Mouse (Mus musculus): Measurements from ENCODE around the gene Tgtp2. TPM values are rescaled to one million over a fixed set of nuclear protein-coding genes. Genes with fewer than 3 reads are reported as not detected.
A peak's percentile ranks its signal among the peaks of the same experiment; 100 is the strongest.
"Not testable (repeated sequence)": the region's sequence is repeated elsewhere in the genome, so short reads cannot be mapped to it uniquely, and the experiment has no call there.

Gene Tgtp2
- total RNA-seq (2021) = 1 to 10 TPM in 1 of 2 experiments, under 1 TPM in 1; 0.33 to 1.1 TPM
- long read RNA-seq, experiment 1 = 0 reads
- long read RNA-seq, experiment 2 = 0 reads

- intact Hi-C loops (cut with DNase I); DNase-seq: not testable (repeated sequence)
Observed at GRCm38 (mm10) chr11:49063713-49064469, at the start of gene Tgtp2. Gene Tgtp2, minus strand, starts transcription at chr11:49064206.

- intact Hi-C loops (cut with DNase I) = no loop called here
- no peak for DNase-seq
Observed at GRCm38 (mm10) chr11:49112624-49113219, 48.7 kb upstream of the Tgtp2 start.

GRCm38 (mm10) chr11:49111000-49111399 is 47.0 kb upstream of the Tgtp2 start:
- no peak for DNase-seq
- intact Hi-C loops (cut with DNase I) = no loop called here

GRCm38 (mm10) chr11:49108833-49109232 is 44.8 kb upstream of the Tgtp2 start:
- no peak for DNase-seq
- intact Hi-C loops (cut with DNase I) = no loop called here

GRCm38 (mm10) chr11:49107650-49108537 is 43.9 kb upstream of the Tgtp2 start:
- DNase-seq = no peak
- intact Hi-C loops (cut with DNase I) = no loop called here

GRCm38 (mm10) chr11:49105752-49106151 is 41.7 kb upstream of the Tgtp2 start:
- DNase-seq = no peak
- intact Hi-C loops (cut with DNase I) = no loop called here

- peak; percentile 67 to 83 for DNase-seq
- intact Hi-C loops (cut with DNase I) = loop anchor here (1.0 to 5.0 kb wide), 2 partner anchors 228 to 326 kb away; no protein-coding TSS in a partner anchor
Observed at GRCm38 (mm10) chr11:49103047-49103693, 39.2 kb upstream of the Tgtp2 start.

GRCm38 (mm10) chr11:49101500-49101899 is 37.5 kb upstream of the Tgtp2 start:
- no peak for DNase-seq
- intact Hi-C loops (cut with DNase I) = loop anchor here (5.0 kb wide), 1 partner anchor 324 kb away; no protein-coding TSS in a partner anchor

GRCm38 (mm10) chr11:49100409-49100808 is 36.4 kb upstream of the Tgtp2 start:
- intact Hi-C loops (cut with DNase I) = loop anchor here (5.0 kb wide), 1 partner anchor 323 kb away; no protein-coding TSS in a partner anchor
- no peak for DNase-seq

GRCm38 (mm10) chr11:49095367-49095766 is 31.4 kb upstream of the Tgtp2 start:
- no peak for DNase-seq
- intact Hi-C loops (cut with DNase I) = no loop called here

GRCm38 (mm10) chr11:49093861-49094660 is 30.1 kb upstream of the Tgtp2 start:
- no peak for DNase-seq

GRCm38 (mm10) chr11:49092786-49093185 is 28.8 kb upstream of the Tgtp2 start:
- DNase-seq = no peak
- intact Hi-C loops (cut with DNase I) = no loop called here

More at GRCm38 (mm10) chr11:49093861-49094660, 30.1 kb upstream of the Tgtp2 start:
- intact Hi-C loops (cut with DNase I) = no loop called here

GRCm38 (mm10) chr11:49092053-49092586 is 28.1 kb upstream of the Tgtp2 start:
- intact Hi-C loops (cut with DNase I) = no loop called here
- DNase-seq = no peak

- intact Hi-C loops (cut with DNase I) = no loop called here
- no peak for DNase-seq
Observed at GRCm38 (mm10) chr11:49091171-49091570, 27.2 kb upstream of the Tgtp2 start.

GRCm38 (mm10) chr11:49090551-49090950 is 26.5 kb upstream of the Tgtp2 start:
- intact Hi-C loops (cut with DNase I) = no loop called here

GRCm38 (mm10) chr11:49089735-49090507 is 25.9 kb upstream of the Tgtp2 start:
- intact Hi-C loops (cut with DNase I) = no loop called here
- DNase-seq = no peak

More at GRCm38 (mm10) chr11:49090551-49090950, 26.5 kb upstream of the Tgtp2 start:
- no peak for DNase-seq

GRCm38 (mm10) chr11:49088990-49089652 is 25.1 kb upstream of the Tgtp2 start:
- intact Hi-C loops (cut with DNase I) = no loop called here

More at GRCm38 (mm10) chr11:49088990-49089652, 25.1 kb upstream of the Tgtp2 start:
- no peak for DNase-seq
